Mouse (Mus musculus) kidney, embryonic 16.5 days (tissue): Measurements from ENCODE around the gene Slc1a3. TPM values are rescaled to one million over a fixed set of nuclear protein-coding genes. Genes with fewer than 3 reads are reported as not detected.

ENCODE experiments used
- ATAC-seq: fragments of 200-750 bp; cut with Nextera tagmentation; 2 replicates; pipeline ENCODE4 v1.8.0; 2017; ENCODE audit warnings: moderate TSS enrichment; ENCODE audit not compliant: low FRiP score, low TSS enrichment
- H3K27ac ChIP-seq: fragments of 300-500 bp; sonication (generic); 2 replicates; pipeline ENCODE4 v1.5.1; 2014; ENCODE audit warnings: low read length
- H3K27me3 ChIP-seq: fragments of 300-500 bp; sonication (generic); 2 replicates; pipeline ENCODE4 v1.6.1; 2014; ENCODE audit warnings: low read length, control low read depth, mixed read lengths; ENCODE audit not compliant: insufficient read depth
- H3K36me3 ChIP-seq: fragments of 300-500 bp; sonication (generic); 2 replicates; pipeline ENCODE4 v1.6.1; 2014; ENCODE audit warnings: low read length, control low read depth, mixed read lengths; ENCODE audit not compliant: insufficient read depth
- H3K4me1 ChIP-seq: fragments of 300-500 bp; sonication (generic); 2 replicates; pipeline ENCODE4 v1.6.1; 2014; ENCODE audit warnings: low read length, control low read depth, mixed read lengths; ENCODE audit not compliant: insufficient read depth
- H3K4me2 ChIP-seq: fragments of 300-500 bp; sonication (generic); replicated peaks from 2 replicates; pipeline ENCODE4 v1.6.1; 2014; ENCODE audit warnings: low read depth, low read length
- H3K4me3 ChIP-seq: fragments of 300-500 bp; sonication (generic); 2 replicates; pipeline ENCODE4 v1.5.1; 2014; ENCODE audit warnings: mild to moderate bottlenecking, low read length
- H3K9ac ChIP-seq: fragments of 300-500 bp; sonication (generic); replicated peaks from 2 replicates; pipeline ENCODE4 v1.6.1; 2014; ENCODE audit warnings: low read length
- H3K9me3 ChIP-seq: fragments of 300-500 bp; sonication (generic); 2 replicates; pipeline ENCODE4 v1.6.1; 2016; ENCODE audit warnings: low read length, control low read depth
- WGBS: fragments of 180-500 bp; shearing (Covaris S2); extraction: QIAGEN DNeasy Blood & Tissue Kit; methylation state at CpG from one replicate; pipeline ENCODE4 v1.1.7; 2014; 5-methylcytosine and 5-hydroxymethylcytosine counted together
- polyA plus RNA-seq: library from polyadenylated mRNA; unstranded; fragments of >200 nt; fragmentation: Nextera tagmentation; extraction: Ambion mirVana; gene quantifications from 2 replicates; pipeline ENCODE4 v1.2.1, GENCODE M21; 2015

Slc1a3 gene
- polyA plus RNA-seq, 1 experiment from 2014 or later: 14.6 TPM

- Histone ChIP-seq H3K9ac (no peak overlapping the region), H3K36me3 (no peaks in the 10 kb centered on the region), H3K4me1 (peaks cover 6% of the 10 kb centered on the region), H3K9me3 (no peaks in the 10 kb centered on the region), H3K4me3 (no peak overlapping the region), H3K27me3 (no peaks in the 10 kb centered on the region), H3K27ac (no peak overlapping the region), H3K4me2 (no peak overlapping the region)
- 0 out of 2 replicates have a peak, but pooled peaks have one; percentile 42 for ATAC-seq
- WGBS: 86% methylated on average over 25 of the region's 25 CpGs
Observed at GRCm38 (mm10) chr15:8667849-8668522, 42.6 kb downstream of the Slc1a3 start.

DNA sequence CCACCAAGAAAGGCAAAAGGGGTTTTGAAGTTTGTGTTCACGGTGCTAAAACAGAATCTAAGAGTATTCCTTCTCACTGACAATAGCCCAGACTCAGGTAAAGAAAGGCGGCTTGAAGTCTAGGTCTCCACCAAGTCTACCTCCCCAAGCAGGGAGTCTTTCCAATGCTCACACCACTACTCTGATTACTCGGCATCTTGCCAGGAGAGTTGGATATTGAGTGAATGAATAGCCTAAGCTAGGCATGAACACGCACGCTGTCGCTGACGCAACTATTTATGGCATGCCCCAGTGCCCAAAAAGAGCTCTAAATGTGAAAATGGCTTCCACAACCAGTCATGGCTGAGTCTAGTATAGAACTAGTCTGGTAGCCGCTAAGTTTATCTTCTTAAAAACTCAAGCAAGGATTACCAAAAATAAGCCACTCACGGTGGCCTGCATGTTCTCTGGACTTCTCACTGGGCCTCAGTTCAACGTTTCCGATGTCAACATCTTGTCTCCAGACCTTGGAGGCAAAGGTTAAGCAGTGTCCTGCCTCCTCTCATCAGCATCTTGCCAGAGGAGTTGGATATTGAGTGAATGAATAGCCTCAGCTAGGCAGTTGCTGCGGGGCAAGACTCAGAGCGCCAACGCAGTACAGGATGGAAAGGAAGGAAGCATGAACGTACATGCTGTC, 44.8 kb downstream of the Slc1a3 start:
- Histone ChIP-seq H3K27me3 (no peaks in the 10 kb centered on the region), H3K4me3 (no peak overlapping the region), H3K27ac (no peak overlapping the region), H3K4me1 (peaks cover 9% of the 10 kb centered on the region), H3K36me3 (no peaks in the 10 kb centered on the region), H3K9ac (no peak overlapping the region), H3K9me3 (no peaks in the 10 kb centered on the region), H3K4me2 (no peak overlapping the region)
- 90% methylated on average over 15 of the region's 15 CpGs for WGBS
- no peak for ATAC-seq

GRCm38 (mm10) chr15:8663348-8664099, 47.0 kb downstream of the Slc1a3 start:
- Histone ChIP-seq H3K36me3 (no peaks in the 10 kb centered on the region), H3K4me3 (no peak overlapping the region), H3K9me3 (no peaks in the 10 kb centered on the region), H3K27ac (no peak overlapping the region), H3K9ac (no peak overlapping the region), H3K4me2 (no peak overlapping the region), H3K4me1 (peaks cover 21% of the 10 kb centered on the region), H3K27me3 (no peaks in the 10 kb centered on the region)
- ATAC-seq: no peak
- WGBS: 57% methylated on average over 17 of the region's 17 CpGs

GRCm38 (mm10) chr15:8661856-8662255, 48.7 kb downstream of the Slc1a3 start:
- Histone ChIP-seq H3K36me3 (no peaks in the 10 kb centered on the region), H3K4me2 (no peak overlapping the region), H3K9me3 (no peaks in the 10 kb centered on the region), H3K4me1 (peaks cover 21% of the 10 kb centered on the region), H3K27ac (no peak overlapping the region), H3K4me3 (no peak overlapping the region), H3K27me3 (no peaks in the 10 kb centered on the region), H3K9ac (no peak overlapping the region)
- WGBS: 56% methylated on average over 6 of the region's 6 CpGs
- ATAC-seq: no peak

GRCm38 (mm10) chr15:8659977-8660376, 50.6 kb downstream of the Slc1a3 start:
- Histone ChIP-seq H3K4me3 (no peak overlapping the region), H3K9ac (no peak overlapping the region), H3K27ac (peak overlapping the region; percentile 70), H3K9me3 (no peaks in the 10 kb centered on the region), H3K4me2 (no peak overlapping the region), H3K36me3 (no peaks in the 10 kb centered on the region), H3K27me3 (no peaks in the 10 kb centered on the region), H3K4me1 (peaks cover 21% of the 10 kb centered on the region)
- no peak; the same call in 1 of the 2 replicates for ATAC-seq
- 55% methylated on average over 4 of the region's 4 CpGs for WGBS

DNA sequence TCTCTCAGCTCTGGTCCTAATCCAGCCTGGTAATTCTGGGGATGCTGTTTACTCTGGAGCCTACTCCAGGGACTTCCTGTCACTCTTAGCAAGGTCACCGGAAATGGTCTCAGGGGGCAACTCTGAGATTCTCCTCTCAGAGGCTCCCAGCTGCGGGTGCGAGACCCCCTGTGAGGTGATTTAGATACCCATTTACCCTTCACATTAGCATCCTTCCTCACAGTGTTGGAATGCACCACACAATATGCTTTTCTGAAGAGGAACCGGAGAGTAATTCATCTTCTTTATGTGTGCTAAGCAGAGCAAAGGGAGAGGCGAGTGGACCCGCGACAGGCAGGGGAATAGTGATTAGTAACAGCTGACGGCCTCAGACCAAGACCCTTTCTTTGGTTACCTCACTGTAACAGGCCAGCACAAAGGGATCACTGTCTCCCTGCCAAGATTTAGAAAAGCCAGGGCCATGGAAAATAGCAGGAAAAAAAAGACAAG, 51.0 kb downstream of the Slc1a3 start:
- Histone ChIP-seq H3K9ac (no peak overlapping the region), H3K36me3 (no peaks in the 10 kb centered on the region), H3K4me1 (peaks cover 23% of the 10 kb centered on the region), H3K4me3 (no peak overlapping the region), H3K27me3 (no peaks in the 10 kb centered on the region), H3K4me2 (0 out of 2 replicates have a peak overlapping the region, but pooled peaks have one; percentile 10), H3K27ac (peak overlapping the region; percentile 70), H3K9me3 (no peaks in the 10 kb centered on the region)
- WGBS: 10% methylated on average over 8 of the region's 8 CpGs
- ATAC-seq: peak; percentile 88

- Histone ChIP-seq H3K27me3 (no peaks in the 10 kb centered on the region), H3K9me3 (no peaks in the 10 kb centered on the region), H3K4me1 (peaks cover 26% of the 10 kb centered on the region), H3K27ac (no peak overlapping the region), H3K36me3 (no peaks in the 10 kb centered on the region), H3K9ac (no peak overlapping the region), H3K4me3 (no peak overlapping the region), H3K4me2 (no peak overlapping the region)
- peak; percentile 62; the same call in 1 of the 2 replicates for ATAC-seq
- 83% methylated on average over 8 of the region's 8 CpGs for WGBS
Observed at GRCm38 (mm10) chr15:8658086-8658980, 52.2 kb downstream of the Slc1a3 start.

DNA sequence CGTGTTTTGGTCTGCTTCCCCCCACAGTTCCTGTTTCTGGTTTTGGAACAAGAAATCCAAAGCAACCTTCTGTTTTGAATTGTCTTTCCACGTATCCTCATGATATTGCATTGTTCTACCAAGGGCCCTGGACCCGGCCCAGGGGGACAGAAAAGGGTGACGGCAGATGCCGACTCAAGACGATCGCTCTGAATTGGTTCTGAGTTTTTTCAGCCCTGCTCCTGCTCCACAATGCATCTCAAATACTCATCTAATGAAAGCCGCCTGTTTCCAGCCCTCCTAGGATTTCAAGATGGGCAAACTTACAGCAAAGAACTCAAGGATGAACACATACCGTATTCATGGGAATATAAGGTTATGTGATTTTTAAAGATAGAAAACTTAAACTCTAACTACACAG, 55.3 kb downstream of the Slc1a3 start:
- Histone ChIP-seq H3K4me1 (peaks cover 27% of the 10 kb centered on the region), H3K4me3 (no peak overlapping the region), H3K27ac (no peak overlapping the region), H3K36me3 (no peaks in the 10 kb centered on the region), H3K9me3 (no peaks in the 10 kb centered on the region), H3K27me3 (no peaks in the 10 kb centered on the region), H3K4me2 (no peak overlapping the region), H3K9ac (no peak overlapping the region)
- no peak for ATAC-seq
- WGBS: 52% methylated on average over 9 of the region's 9 CpGs

- WGBS: 54% methylated on average over 8 of the region's 8 CpGs
- H3K9ac ChIP-seq: no peak overlapping the region
- no peak overlapping the region for H3K27ac ChIP-seq
- no peak overlapping the region for H3K4me3 ChIP-seq
- H3K4me1 ChIP-seq: peaks cover 16% of the 10 kb centered on the region
- ATAC-seq: no peak; the same call in 1 of the 2 replicates
- no peaks in the 10 kb centered on the region for H3K9me3 ChIP-seq
- H3K27me3 ChIP-seq: no peaks in the 10 kb centered on the region
- H3K36me3 ChIP-seq: no peaks in the 10 kb centered on the region
- H3K4me2 ChIP-seq: no peak overlapping the region
Observed at GRCm38 (mm10) chr15:8652637-8653036, 57.9 kb downstream of the Slc1a3 start.
